Mouse (Mus musculus) heart, adult 2 months (tissue): ENCODE measurements at regions not wholly inside any gene's neighbourhood (a gene's known extent, or its start where the extent isn't known, plus 50 kb on each side); places are given as distances from the start of the nearest gene placed in this dataset.

Source experiments
- CTCF ChIP-seq: fragments of 200-600 bp; IDR thresholded peaks from 2 replicates; pipeline ENCODE4 v1.8.1; 2022; ENCODE audit warnings: antibody characterized with exemption, mild to moderate bottlenecking, moderate library complexity
- POLR2A ChIP-seq: fragments of 200-500 bp; IDR thresholded peaks from 2 replicates; pipeline ENCODE4 v1.6.1; 2011; ENCODE audit warnings: mild to moderate bottlenecking, low read depth, low read length, control low read depth; ENCODE audit not compliant: insufficient read depth

GRCm38 (mm10) chrX:142616189-142616872 is 64.9 kb upstream of the Tmem164 start:
- TF ChIP-seq CTCF (no peak), POLR2A (no peak)
